Mouse (Mus musculus) small intestine, adult 2 months (tissue): ENCODE results near the gene Syndig1l. TPM values are rescaled to one million over a fixed set of nuclear protein-coding genes. Genes with fewer than 3 reads are reported as not detected.

ENCODE experiments used
- H3K27ac ChIP-seq: fragments of 200-500 bp; 2 replicates; pipeline ENCODE4 v1.5.1; 2012; ENCODE audit warnings: low read depth, low read length, control low read depth, inconsistent platforms; ENCODE audit not compliant: insufficient read depth
- H3K27me3 ChIP-seq: fragments of 200-500 bp; 2 replicates; pipeline ENCODE4 v1.6.1; 2012; ENCODE audit warnings: mild to moderate bottlenecking, moderate library complexity, low read length, inconsistent platforms; ENCODE audit not compliant: control insufficient read depth, insufficient read depth
- H3K36me3 ChIP-seq: fragments of 200-500 bp; 2 replicates; pipeline ENCODE4 v1.6.1; 2012; ENCODE audit warnings: mild to moderate bottlenecking, low read length, control low read depth, inconsistent platforms; ENCODE audit not compliant: control insufficient read depth, insufficient read depth
- H3K4me1 ChIP-seq: fragments of 200-500 bp; 2 replicates; pipeline ENCODE4 v1.6.1; 2012; ENCODE audit warnings: low read length, inconsistent platforms, mixed read lengths; ENCODE audit not compliant: control insufficient read depth, insufficient read depth, insufficient read length
- H3K4me3 ChIP-seq: fragments of 200-500 bp; 2 replicates; pipeline ENCODE4 v1.5.1; 2012; ENCODE audit warnings: low read depth, mild to moderate bottlenecking, control low read depth, inconsistent platforms, low read length, moderate library complexity
- CTCF ChIP-seq: fragments of 200-500 bp; IDR thresholded peaks from 2 replicates; pipeline ENCODE4 v1.5.1; 2012; ENCODE audit warnings: low read depth, mild to moderate bottlenecking, control low read depth, inconsistent platforms, low read length, moderate library complexity, mixed read lengths; ENCODE audit not compliant: insufficient replicate concordance, insufficient read length; ENCODE audit errors: extremely low read depth
- POLR2A ChIP-seq: fragments of 200-500 bp; IDR thresholded peaks from 2 replicates; pipeline ENCODE4 v1.6.1; 2012; ENCODE audit warnings: low read depth, mild to moderate bottlenecking, control low read depth, inconsistent platforms, low read length, moderate library complexity
- WGBS: fragments of 180-500 bp; shearing (Covaris S2); methylation state at CpG from one replicate; pipeline ENCODE4 v1.1.7; 2018; 5-methylcytosine and 5-hydroxymethylcytosine counted together
- polyA plus RNA-seq: library from polyadenylated mRNA; depleted of rRNA; stranded (reverse); fragments of >200 nt; gene quantifications from 2 replicates; pipeline ENCODE4 v1.2.3, GENCODE M21; 2012

Syndig1l gene
- polyA plus RNA-seq, 1 experiment, result not detected

- peaks cover 11% of the 10 kb centered on the region for H3K27me3 ChIP-seq
- peaks cover 3% of the 10 kb centered on the region; the same call in 1 of the 2 replicates for H3K4me1 ChIP-seq
- H3K36me3 ChIP-seq, result no peaks in the 10 kb centered on the region
- no peak for TF ChIP-seq POLR2A
- TF ChIP-seq CTCF, result no peak
- WGBS, result 73% methylated on average over 7 of the region's 7 CpGs
- no peak overlapping the region for H3K4me3 ChIP-seq
- H3K27ac ChIP-seq, result no peak overlapping the region
Measured at GRCm38 (mm10) chr12:84702586-84702985, 4.0 kb upstream of the Syndig1l start.

- Histone ChIP-seq H3K27ac (no peak overlapping the region), H3K4me3 (no peak overlapping the region), H3K27me3 (no peaks in the 10 kb centered on the region), H3K36me3 (no peaks in the 10 kb centered on the region), H3K4me1 (no peaks in the 10 kb centered on the region)
- WGBS, result 70% methylated on average over 6 of the region's 6 CpGs
- TF ChIP-seq CTCF, result no peak
- no peak for TF ChIP-seq POLR2A
Measured at GRCm38 (mm10) chr12:84692141-84692540, 6.5 kb downstream of the Syndig1l start.

DNA sequence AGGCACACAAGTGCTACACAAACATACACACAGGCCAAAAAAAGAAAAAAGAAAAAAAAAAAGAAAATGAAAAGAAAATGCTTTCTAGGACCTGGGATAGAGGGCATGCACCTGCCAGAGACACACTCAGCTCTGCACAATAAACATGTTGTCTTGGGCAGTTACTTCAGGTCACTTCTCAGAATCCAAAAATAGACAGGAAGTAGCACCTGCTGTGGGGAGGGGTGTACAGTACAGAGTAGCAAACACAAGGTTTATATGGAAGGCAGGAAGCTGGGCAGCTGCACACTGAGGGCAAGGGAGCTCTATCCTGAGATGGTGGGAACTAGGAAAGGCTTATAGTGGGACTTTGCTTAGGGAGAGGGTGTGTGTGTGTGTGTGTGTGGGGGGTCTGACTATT, 7.3 kb downstream of the Syndig1l start:
- TF ChIP-seq POLR2A (no peak), CTCF (no peak)
- no peaks in the 10 kb centered on the region for H3K36me3 ChIP-seq
- no peaks in the 10 kb centered on the region for H3K27me3 ChIP-seq
- no peaks in the 10 kb centered on the region for H3K4me1 ChIP-seq
- no peak overlapping the region for H3K27ac ChIP-seq
- no peak overlapping the region for H3K4me3 ChIP-seq

DNA sequence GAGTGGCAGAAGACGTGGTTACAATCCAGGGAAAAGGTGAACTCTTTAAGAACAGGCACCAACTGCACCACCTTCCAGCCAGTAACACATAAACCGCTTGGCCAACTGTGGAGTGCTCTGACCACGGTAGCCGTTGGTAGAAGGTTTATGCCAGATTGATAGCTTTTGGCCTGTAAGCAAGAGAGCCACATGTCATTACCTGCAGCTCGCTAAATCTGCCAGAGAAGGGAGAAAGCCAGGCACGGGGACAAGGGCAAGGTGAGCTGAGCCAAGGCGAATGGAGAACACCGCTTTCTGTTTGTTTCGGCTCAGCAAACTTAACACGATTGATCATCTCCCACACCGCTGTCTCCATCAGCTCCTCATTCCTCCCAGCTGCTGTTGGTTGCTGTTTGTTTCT, 9.6 kb downstream of the Syndig1l start:
- no peaks in the 10 kb centered on the region for H3K4me1 ChIP-seq
- H3K27me3 ChIP-seq, result no peaks in the 10 kb centered on the region
- TF ChIP-seq CTCF (no peak), POLR2A (no peak)
- no peak overlapping the region for H3K4me3 ChIP-seq
- 66% methylated on average over 11 of the region's 11 CpGs for WGBS
- H3K27ac ChIP-seq, result no peak overlapping the region
- no peaks in the 10 kb centered on the region for H3K36me3 ChIP-seq

DNA sequence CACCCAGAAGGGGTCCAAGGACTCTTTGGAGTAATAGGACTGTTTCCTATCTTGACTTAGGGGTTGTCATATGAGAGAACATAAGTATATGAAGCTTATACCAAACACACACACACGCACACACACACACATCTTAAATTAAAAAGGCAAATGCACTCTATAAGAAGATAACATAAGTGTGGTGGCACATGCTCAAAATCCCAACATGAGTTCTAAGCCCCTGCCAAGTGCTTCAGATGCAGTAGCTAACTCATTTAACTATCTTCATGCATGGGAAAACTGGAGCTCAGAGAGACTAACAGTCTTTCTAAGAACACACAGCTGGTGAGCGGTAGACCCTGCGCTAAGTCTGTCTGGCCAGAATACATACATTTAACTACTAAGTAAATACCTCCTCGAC, 11.1 kb downstream of the Syndig1l start:
- Histone ChIP-seq H3K27me3 (no peaks in the 10 kb centered on the region), H3K4me3 (no peak overlapping the region), H3K36me3 (no peaks in the 10 kb centered on the region), H3K27ac (no peak overlapping the region), H3K4me1 (no peaks in the 10 kb centered on the region)
- 77% methylated on average over 4 of the region's 4 CpGs for WGBS
- TF ChIP-seq POLR2A, result no peak
- TF ChIP-seq CTCF, result no peak

DNA sequence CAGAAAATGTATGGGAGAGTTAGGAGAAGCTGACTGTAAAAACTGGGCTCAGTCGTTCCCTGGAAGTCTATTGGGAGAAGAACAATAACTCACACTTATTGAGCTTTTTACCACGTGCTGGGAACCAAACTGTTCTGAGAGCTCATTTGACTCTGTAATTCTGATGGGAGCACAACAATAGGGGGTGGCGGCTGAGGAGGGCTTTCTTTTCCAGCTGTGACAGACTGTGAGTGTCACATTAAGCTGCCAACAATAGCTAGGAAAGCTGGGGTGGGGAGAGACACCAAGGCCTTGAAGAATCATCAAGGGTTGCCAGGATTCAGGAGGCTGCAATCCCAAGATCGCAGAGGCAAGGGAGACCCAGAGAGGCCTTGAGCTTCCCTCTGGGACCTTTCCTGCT, 12.5 kb downstream of the Syndig1l start:
- 52% methylated on average over 4 of the region's 4 CpGs for WGBS
- Histone ChIP-seq H3K4me3 (no peak overlapping the region), H3K27ac (no peak overlapping the region), H3K27me3 (no peaks in the 10 kb centered on the region), H3K36me3 (no peaks in the 10 kb centered on the region), H3K4me1 (no peaks in the 10 kb centered on the region)
- TF ChIP-seq CTCF (no peak), POLR2A (no peak)

- TF ChIP-seq CTCF (no peak), POLR2A (no peak)
- Histone ChIP-seq H3K27me3 (no peaks in the 10 kb centered on the region), H3K36me3 (no peaks in the 10 kb centered on the region), H3K4me1 (no peaks in the 10 kb centered on the region), H3K4me3 (no peak overlapping the region), H3K27ac (no peak overlapping the region)
- 50% methylated on average over 7 of the region's 7 CpGs for WGBS
Measured at GRCm38 (mm10) chr12:84684569-84684968, 14.1 kb downstream of the Syndig1l start.

- no peaks in the 10 kb centered on the region for H3K27me3 ChIP-seq
- TF ChIP-seq POLR2A (no peak), CTCF (no peak)
- 68% methylated on average over 3 of the region's 3 CpGs for WGBS
- no peaks in the 10 kb centered on the region for H3K36me3 ChIP-seq
- no peak overlapping the region for H3K4me3 ChIP-seq
- H3K4me1 ChIP-seq, result no peaks in the 10 kb centered on the region
- no peak overlapping the region for H3K27ac ChIP-seq
Measured at GRCm38 (mm10) chr12:84676011-84676410, 22.6 kb downstream of the Syndig1l start.
